Mouse (Mus musculus) monocyte, adult 5-6 weeks (primary cell): ENCODE data around the gene Clk3. TPM values are rescaled to one million over a fixed set of nuclear protein-coding genes. Genes with fewer than 3 reads are reported as not detected.
"Not testable (repeated sequence)": the region's sequence is repeated elsewhere in the genome, so short reads cannot be mapped to it uniquely, and the experiment has no call there.

Source experiments
- ATAC-seq: fragments of 153-309, 156-312 bp; replicated peaks from 2 replicates; pipeline ENCODE4 v1.8.0; 2017; ENCODE audit warnings: mild to moderate bottlenecking; ENCODE audit not compliant: low TSS enrichment, insufficient number of reproducible peaks, severe bottlenecking, poor library complexity, low FRiP score
- total RNA-seq: library from RNA; stranded (forward); fragments of 200-1000, 200-491, 200-594 nt; gene quantifications from 3 replicates; pipeline ENCODE4 v1.2.3, GENCODE M21; 2017

Gene Clk3
- total RNA-seq, 1 experiment from 2014 or later, result 125 TPM

DNA sequence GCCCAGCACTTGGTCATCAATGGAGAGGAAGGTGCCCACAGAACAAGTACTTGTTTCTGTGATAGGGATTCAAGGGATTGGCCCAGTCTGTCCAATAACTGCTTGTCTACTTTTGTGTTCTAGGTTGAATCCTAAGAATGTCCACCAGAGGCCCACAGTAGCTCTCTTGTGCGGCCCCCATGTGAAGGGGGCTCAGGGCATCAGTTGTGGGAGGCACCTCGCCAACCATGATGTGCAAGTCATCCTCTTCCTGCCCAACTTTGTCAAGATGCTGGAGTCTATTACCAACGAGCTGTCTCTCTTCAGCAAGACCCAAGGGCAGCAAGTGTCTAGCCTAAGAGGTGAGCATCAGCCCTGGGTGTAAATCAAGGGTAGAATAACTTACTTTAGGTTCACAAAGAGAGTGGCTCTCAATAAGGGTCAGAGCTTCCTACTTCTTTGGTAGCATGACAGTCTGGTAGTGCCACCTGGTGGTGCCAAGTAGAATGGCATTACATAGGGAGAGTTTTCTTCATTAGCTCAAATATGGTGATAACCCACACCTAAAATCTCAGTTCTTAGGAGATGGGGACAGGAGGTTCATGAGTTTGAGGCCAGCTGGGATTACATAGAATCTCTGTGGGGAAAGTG, 21.1 kb downstream of the Clk3 start:
- peak; percentile 76 for ATAC-seq

- no peak for ATAC-seq
Measured at GRCm38 (mm10) chr9:57739863-57740262, 25.8 kb downstream of the Clk3 start.

DNA sequence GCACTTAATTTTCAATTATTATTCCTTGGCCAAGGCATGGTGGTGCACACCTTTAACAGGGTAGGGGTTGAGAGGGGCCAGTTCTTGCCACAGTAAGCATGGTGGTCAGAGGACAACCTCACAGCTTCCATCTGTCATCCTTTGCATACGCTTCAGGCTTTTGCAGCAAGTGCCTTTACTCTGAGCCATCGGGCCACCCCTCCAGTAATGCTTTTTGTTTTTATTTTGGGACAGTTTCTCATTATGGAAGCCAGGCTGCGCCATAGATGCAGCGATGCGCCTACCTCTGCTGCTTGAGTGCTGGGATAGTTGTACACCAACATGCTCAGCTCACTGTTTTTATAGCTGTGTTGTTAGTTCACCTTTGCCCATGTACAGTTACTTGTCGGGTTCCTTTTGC, 32.1 kb downstream of the Clk3 start:
- ATAC-seq, result no peak

- no peak for ATAC-seq
Measured at GRCm38 (mm10) chr9:57728312-57728711, 37.3 kb downstream of the Clk3 start.

GRCm38 (mm10) chr9:57724701-57725100, 41.0 kb downstream of the Clk3 start:
- ATAC-seq, result no peak

DNA sequence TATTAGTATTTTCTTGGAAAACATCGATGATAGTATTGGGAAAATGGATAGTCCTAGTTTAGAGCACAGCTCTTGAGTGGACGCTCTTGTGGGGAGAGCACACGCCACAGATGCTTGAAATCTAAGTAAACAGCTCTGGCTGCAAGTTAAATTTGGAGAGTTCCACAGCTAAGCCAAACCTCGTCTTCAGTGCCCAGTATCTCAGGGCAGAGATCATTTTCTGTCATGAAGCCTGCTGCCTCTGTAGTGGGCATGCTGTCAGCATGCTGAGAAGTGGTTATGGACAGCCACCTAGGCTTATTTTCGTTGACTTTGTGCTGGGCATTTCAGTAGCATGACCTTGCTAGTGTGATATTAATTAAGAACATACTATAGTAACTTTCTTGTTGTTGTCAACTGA, 41.9 kb downstream of the Clk3 start:
- ATAC-seq, result no peak

DNA sequence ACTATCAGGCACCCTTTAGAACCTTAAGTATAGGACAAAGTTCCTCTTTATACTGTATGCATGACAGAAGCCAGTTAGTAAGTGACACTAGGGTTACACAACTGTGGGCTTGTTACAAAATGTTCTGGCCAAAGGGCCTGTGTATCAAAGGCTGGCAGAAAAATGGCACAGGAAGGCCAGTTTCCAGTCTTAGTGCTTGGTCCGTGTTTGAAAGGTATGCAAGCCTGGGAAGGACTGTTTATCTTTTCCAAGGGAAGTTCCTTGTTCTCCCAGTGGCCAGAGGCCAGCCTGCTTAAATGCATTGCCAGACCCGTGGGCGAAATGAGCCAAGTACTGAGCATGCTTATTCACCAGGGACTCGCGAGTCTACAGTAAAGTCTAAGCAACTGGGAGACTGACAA, 42.3 kb downstream of the Clk3 start:
- ATAC-seq, result peak; percentile 87

GRCm38 (mm10) chr9:57722371-57722770, 43.3 kb downstream of the Clk3 start:
- ATAC-seq, result no peak

GRCm38 (mm10) chr9:57720736-57721135, 44.9 kb downstream of the Clk3 start:
- ATAC-seq, result no peak

DNA sequence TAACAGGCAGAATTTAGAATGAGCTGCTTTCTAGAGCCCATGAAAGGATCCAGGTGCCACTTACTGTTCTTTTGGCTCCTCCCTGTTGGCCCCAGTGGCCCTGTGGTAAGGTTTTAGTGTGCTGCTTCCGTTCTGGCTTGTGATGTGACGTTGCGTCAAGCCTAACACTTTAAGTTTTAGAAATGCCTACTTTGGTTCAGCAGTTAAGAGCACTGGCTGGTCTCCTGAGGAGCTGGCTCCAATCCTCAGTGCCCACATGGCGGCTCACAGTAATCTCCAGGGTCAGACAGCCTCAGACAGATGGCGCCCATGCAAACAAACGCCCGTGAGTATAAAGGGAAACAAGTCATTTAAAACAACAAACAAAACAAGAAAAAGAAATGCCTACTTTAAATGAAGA, 47.3 kb downstream of the Clk3 start:
- no peak for ATAC-seq

GRCm38 (mm10) chr9:57712194-57712593, 53.5 kb downstream of the Clk3 start:
- no peak for ATAC-seq

GRCm38 (mm10) chr9:57710214-57710613, 55.4 kb downstream of the Clk3 start:
- ATAC-seq, result not testable (repeated sequence)

DNA sequence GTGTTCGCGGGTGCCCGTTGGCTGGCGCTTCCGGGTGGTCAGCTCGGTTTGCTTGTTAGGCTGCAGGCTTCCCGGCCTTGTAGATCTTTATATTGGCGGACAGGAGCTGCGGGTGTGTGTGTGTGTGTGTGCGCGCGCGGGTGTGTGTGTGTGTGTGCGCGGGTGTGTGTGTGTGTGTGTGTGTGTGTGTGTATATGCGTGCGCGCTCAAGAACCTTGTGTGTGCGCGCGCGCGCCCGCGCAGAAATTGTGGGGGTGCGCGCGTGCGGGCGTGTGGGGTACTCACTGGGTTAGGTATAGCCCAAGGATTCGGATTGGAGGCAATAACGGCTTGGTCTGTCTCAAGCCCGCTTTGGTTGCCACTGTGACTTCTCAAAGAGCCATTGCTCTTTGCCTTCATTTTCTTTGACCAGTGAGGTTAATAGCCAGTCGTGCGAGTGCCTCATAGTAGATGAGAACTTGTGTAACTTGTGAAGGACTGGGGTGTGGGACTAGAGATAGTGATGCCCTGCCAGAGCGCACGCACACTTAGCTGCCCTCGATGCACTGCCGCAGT, 56.9 kb downstream of the Clk3 start:
- no peak for ATAC-seq

GRCm38 (mm10) chr9:57708068-57708719, 57.5 kb downstream of the Clk3 start, which contains the start of gene Edc3:
Gene Edc3, plus strand, starts transcription at chr9:57708540.
- ATAC-seq, result peak; percentile 98

DNA sequence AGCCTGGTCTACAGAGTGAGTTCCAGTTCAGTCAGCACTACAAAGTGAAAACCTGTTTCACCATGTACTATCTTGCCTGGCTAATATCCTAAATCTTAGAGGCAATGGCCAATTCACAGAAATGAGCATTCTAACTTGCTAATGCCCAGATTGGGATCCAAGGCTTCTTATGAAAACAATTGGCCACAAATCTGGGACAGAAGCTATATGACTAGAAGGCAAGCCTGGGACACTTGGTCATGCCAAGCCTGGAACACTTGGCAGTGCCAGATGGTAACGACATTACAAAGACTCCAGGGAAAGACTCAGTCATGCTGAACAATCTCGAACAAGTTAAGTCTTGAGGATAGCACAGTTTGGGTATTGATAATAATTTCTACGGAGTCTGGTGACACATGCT, 59.2 kb downstream of the Clk3 start:
- ATAC-seq, result no peak

Other genes with a start within 250 kb of the Clk3 start
- gene Cox5a, start 244.6 kb downstream of the Clk3 start, total RNA-seq, result 54.8 to 108 TPM (median 74.5 TPM) in 3 replicates
- 17.5 to 23.5 TPM (median 18.2 TPM) in 3 replicates for gene Fam219b, start 228.3 kb downstream of the Clk3 start, total RNA-seq
- gene Mpi, start 213.1 kb downstream of the Clk3 start, total RNA-seq, result 1.9 to 7.7 TPM (median 7.5 TPM) in 3 replicates
- gene Scamp2, start 204.9 kb downstream of the Clk3 start, total RNA-seq, result 30.6 to 40.9 TPM (median 34.3 TPM) in 3 replicates
- 3.8 to 20.7 TPM (median 20.3 TPM) in 3 replicates for gene Ulk3, start 176.4 kb downstream of the Clk3 start, total RNA-seq
- gene Cplx3, start 159.6 kb downstream of the Clk3 start, total RNA-seq, result not detected in 3 replicates
- gene Lman1l, start 145.1 kb downstream of the Clk3 start, total RNA-seq, result not detected in 3 replicates
- gene Csk, start 112.2 kb downstream of the Clk3 start, total RNA-seq, result 332 to 455 TPM (median 337 TPM) in 3 replicates
- gene Cyp1a2, start 82.2 kb downstream of the Clk3 start, total RNA-seq, result not detected in 3 replicates
- gene Cyp1a1, start 77.9 kb downstream of the Clk3 start, total RNA-seq, result not detected in 3 replicates
- gene Edc3, start 57.3 kb downstream of the Clk3 start, total RNA-seq, result 2.6 to 7.9 TPM (median 3.7 TPM) in 3 replicates
- gene Arid3b, start 70.9 kb upstream of the Clk3 start, total RNA-seq, result 9.1 to 26.5 TPM (median 10.0 TPM) in 3 replicates
- 10.9 to 35.9 TPM (median 17.3 TPM) in 3 replicates for gene Ubl7, start 145.1 kb upstream of the Clk3 start, total RNA-seq
- gene Sema7a, start 174.3 kb upstream of the Clk3 start, total RNA-seq, result 0.49 to 16.6 TPM (median 13.2 TPM) in 3 replicates
- gene Cyp11a1, start 240.6 kb upstream of the Clk3 start, total RNA-seq, result 7.8 to 44.8 TPM (median 28.4 TPM) in 3 replicates